Mouse (Mus musculus) right cerebral cortex, adult 18-20 months (tissue): ENCODE results near the gene Gp1bb.

Experiments used
- DNase-seq: peaks from one replicate; pipeline ENCODE4 v3.0.0; 2022; ENCODE audit warnings: mixed read lengths

Gene Gp1bb

GRCm38 (mm10) chr16:18598006-18598405 is 24.2 kb downstream of the Gp1bb start:
- no peak for DNase-seq

- DNase-seq: no peak
Observed at GRCm38 (mm10) chr16:18596255-18596654, 25.9 kb downstream of the Gp1bb start.

GRCm38 (mm10) chr16:18593930-18594329 is 28.3 kb downstream of the Gp1bb start:
- no peak for DNase-seq

GRCm38 (mm10) chr16:18591047-18592018 is 30.9 kb downstream of the Gp1bb start:
- no peak for DNase-seq

- no peak for DNase-seq
Observed at GRCm38 (mm10) chr16:18589804-18590790, 32.1 kb downstream of the Gp1bb start, which contains the start of gene Tbx1. Tbx1 (minus strand) TSS chr16:18590671.

GRCm38 (mm10) chr16:18589080-18589621 is 33.1 kb downstream of the Gp1bb start:
- no peak for DNase-seq

- DNase-seq: no peak
Observed at GRCm38 (mm10) chr16:18588738-18589055, 33.5 kb downstream of the Gp1bb start.

GRCm38 (mm10) chr16:18587847-18588737 is 34.1 kb downstream of the Gp1bb start:
- no peak for DNase-seq

- no peak for DNase-seq
Observed at GRCm38 (mm10) chr16:18586906-18587546, 35.2 kb downstream of the Gp1bb start.

- DNase-seq: no peak
Observed at GRCm38 (mm10) chr16:18586076-18586905, 35.9 kb downstream of the Gp1bb start.

- DNase-seq: no peak
Observed at GRCm38 (mm10) chr16:18585676-18586075, 36.5 kb downstream of the Gp1bb start.

- no peak for DNase-seq
Observed at GRCm38 (mm10) chr16:18584901-18585510, 37.2 kb downstream of the Gp1bb start.

- no peak for DNase-seq
Observed at GRCm38 (mm10) chr16:18583673-18584357, 38.4 kb downstream of the Gp1bb start.

- no peak for DNase-seq
Observed at GRCm38 (mm10) chr16:18583169-18583568, 39.0 kb downstream of the Gp1bb start.

- DNase-seq: no peak
Observed at GRCm38 (mm10) chr16:18582426-18583148, 39.6 kb downstream of the Gp1bb start.

GRCm38 (mm10) chr16:18581623-18582205 is 40.5 kb downstream of the Gp1bb start:
- no peak for DNase-seq

GRCm38 (mm10) chr16:18581050-18581622 is 41.1 kb downstream of the Gp1bb start:
- DNase-seq: no peak

- no peak for DNase-seq
Observed at GRCm38 (mm10) chr16:18580389-18580788, 41.8 kb downstream of the Gp1bb start.
